Mouse (Mus musculus) heart, embryonic 12.5 days (tissue): ENCODE measurements around the gene Fgf8. TPM values are rescaled to one million over a fixed set of nuclear protein-coding genes. Genes with fewer than 3 reads are reported as not detected.

Experiments
- ATAC-seq: fragments of 200-750 bp; cut with Nextera tagmentation; 2 replicates; pipeline ENCODE4 v1.8.0; 2017; ENCODE audit warnings: moderate TSS enrichment, moderate library complexity; ENCODE audit not compliant: insufficient number of reproducible peaks, low FRiP score
- H3K27ac ChIP-seq: fragments of 300-500 bp; sonication (generic); 2 replicates; pipeline ENCODE4 v1.5.1; 2016; ENCODE audit warnings: mild to moderate bottlenecking, moderate library complexity; ENCODE audit not compliant: poor library complexity, severe bottlenecking
- H3K27me3 ChIP-seq: fragments of 300-500 bp; sonication (generic); replicated peaks from 2 replicates; pipeline ENCODE4 v1.6.1; 2016; ENCODE audit warnings: mild to moderate bottlenecking, moderate library complexity
- H3K36me3 ChIP-seq: fragments of 300-500 bp; sonication (generic); 2 replicates; pipeline ENCODE4 v1.6.1; 2016; ENCODE audit warnings: mild to moderate bottlenecking, moderate library complexity
- H3K4me1 ChIP-seq: fragments of 300-500 bp; sonication (generic); replicated peaks from 2 replicates; pipeline ENCODE4 v1.6.1; 2016; ENCODE audit warnings: mild to moderate bottlenecking
- H3K4me2 ChIP-seq: fragments of 300-500 bp; sonication (generic); 2 replicates; pipeline ENCODE4 v1.6.1; 2016; ENCODE audit warnings: mild to moderate bottlenecking, moderate library complexity
- H3K4me3 ChIP-seq: fragments of 300-500 bp; sonication (generic); 2 replicates; pipeline ENCODE4 v1.5.1; 2016; ENCODE audit warnings: mild to moderate bottlenecking
- H3K9ac ChIP-seq: fragments of 300-500 bp; sonication (generic); 2 replicates; pipeline ENCODE4 v1.6.1; 2016; ENCODE audit warnings: mild to moderate bottlenecking, moderate library complexity
- H3K9me3 ChIP-seq: fragments of 300-500 bp; sonication (generic); replicated peaks from 2 replicates; pipeline ENCODE4 v1.6.1; 2016; ENCODE audit warnings: mild to moderate bottlenecking, moderate library complexity
- WGBS: fragments of 180-500 bp; shearing (Covaris S2); methylation state at CpG from one replicate; pipeline ENCODE4 v1.1.7; 2016; 5-methylcytosine and 5-hydroxymethylcytosine counted together
- polyA plus RNA-seq: library from polyadenylated mRNA; unstranded; fragments of >200 nt; fragmentation: Nextera tagmentation; extraction: Ambion mirVana; gene quantifications from 2 replicates; pipeline ENCODE4 v1.2.1, GENCODE M21; 2016

Gene Fgf8
- polyA plus RNA-seq, 1 experiment from 2014 or later: not detected

DNA sequence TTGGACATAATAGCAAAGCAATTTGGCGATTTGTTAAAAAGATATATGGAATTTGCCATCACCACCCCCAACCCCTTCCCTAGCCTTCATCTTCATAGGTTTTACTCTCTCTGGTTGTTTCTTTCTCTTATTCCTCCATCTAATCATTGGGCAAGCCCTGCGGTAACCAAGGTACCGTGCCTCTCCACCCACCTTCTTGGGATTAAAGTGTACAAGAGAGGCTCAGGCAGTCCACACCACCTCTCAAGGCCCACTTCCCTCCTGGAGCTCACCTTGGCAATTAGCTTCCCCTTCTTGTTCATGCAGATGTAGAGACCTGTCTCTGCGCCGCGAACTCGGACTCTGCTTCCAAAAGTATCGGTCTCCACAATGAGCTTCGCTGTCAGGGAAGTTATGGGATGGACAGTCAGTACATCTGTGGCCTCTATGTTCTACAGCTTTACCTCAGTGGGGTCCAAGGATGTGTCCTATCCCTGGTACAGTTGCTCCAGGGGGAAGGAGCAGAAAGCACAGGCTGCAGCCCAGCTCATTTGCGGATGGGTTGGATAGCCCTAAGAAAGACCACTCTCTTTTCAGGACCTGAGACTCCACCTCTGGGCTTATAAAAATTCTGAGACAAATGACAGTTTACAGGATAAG is 4.8 kb downstream of the Fgf8 start:
- H3K9me3 ChIP-seq: no peaks in the 10 kb centered on the region
- no peak overlapping the region for H3K4me2 ChIP-seq
- H3K9ac ChIP-seq: no peak overlapping the region
- H3K4me1 ChIP-seq: peaks cover 20% of the 10 kb centered on the region
- no peak overlapping the region for H3K27ac ChIP-seq
- 78% methylated on average over 10 of the region's 10 CpGs for WGBS
- H3K4me3 ChIP-seq: no peak overlapping the region
- H3K27me3 ChIP-seq: peaks cover 93% of the 10 kb centered on the region
- H3K36me3 ChIP-seq: no peaks in the 10 kb centered on the region
- no peak for ATAC-seq

DNA sequence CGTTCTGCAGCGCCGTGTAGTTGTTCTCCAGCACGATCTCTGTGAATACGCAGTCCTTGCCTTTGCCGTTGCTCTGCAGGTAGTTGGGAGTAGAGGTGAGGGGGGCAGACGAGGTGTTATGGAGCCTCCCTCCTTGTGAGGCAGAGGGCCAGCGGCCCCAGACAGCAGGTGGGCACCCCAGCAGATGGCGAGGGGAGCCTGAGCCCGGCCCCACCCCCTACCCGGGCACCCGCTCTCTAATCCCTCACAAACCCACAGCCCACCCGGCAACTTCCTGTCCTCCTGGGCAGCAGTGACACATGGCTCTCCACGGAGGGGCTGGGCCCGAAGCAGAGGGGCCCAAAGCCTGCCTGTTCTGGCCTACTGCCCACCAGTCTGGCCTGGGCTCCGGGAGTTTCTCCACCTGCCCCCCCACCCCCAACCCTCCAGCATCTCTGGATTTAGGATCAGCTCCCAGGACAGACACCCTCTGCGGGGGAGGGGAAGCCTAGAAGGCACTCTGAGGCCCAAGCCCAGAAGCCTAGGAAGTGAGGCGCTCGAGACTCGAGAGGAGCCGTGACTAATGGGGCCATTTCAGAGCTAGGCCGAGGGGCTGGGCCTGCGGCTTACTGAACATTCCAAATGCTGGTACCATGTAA is 5.4 kb downstream of the Fgf8 start:
- H3K4me2 ChIP-seq: peak overlapping the region; percentile 66
- H3K27me3 ChIP-seq: peaks cover 93% of the 10 kb centered on the region
- no peaks in the 10 kb centered on the region for H3K36me3 ChIP-seq
- 29% methylated on average over 23 of the region's 23 CpGs for WGBS
- no peak overlapping the region for H3K27ac ChIP-seq
- peak overlapping the region; percentile 33 for H3K4me3 ChIP-seq
- peak overlapping the region; percentile 60 for H3K9ac ChIP-seq
- no peak for ATAC-seq
- peaks cover 15% of the 10 kb centered on the region for H3K4me1 ChIP-seq
- H3K9me3 ChIP-seq: no peaks in the 10 kb centered on the region

GRCm38 (mm10) chr19:45736855-45737207 is 5.9 kb downstream of the Fgf8 start:
- Histone ChIP-seq H3K4me1 (peaks cover 10% of the 10 kb centered on the region), H3K36me3 (no peaks in the 10 kb centered on the region), H3K27me3 (peaks cover 91% of the 10 kb centered on the region), H3K27ac (no peak overlapping the region), H3K9ac (peak overlapping the region; percentile 60), H3K4me2 (peak overlapping the region; percentile 66), H3K4me3 (peak overlapping the region; percentile 33), H3K9me3 (no peaks in the 10 kb centered on the region)
- 0 out of 2 replicates have a peak, but pooled peaks have one; percentile 22 for ATAC-seq
- WGBS: 1% methylated on average over 28 of the region's 28 CpGs

DNA sequence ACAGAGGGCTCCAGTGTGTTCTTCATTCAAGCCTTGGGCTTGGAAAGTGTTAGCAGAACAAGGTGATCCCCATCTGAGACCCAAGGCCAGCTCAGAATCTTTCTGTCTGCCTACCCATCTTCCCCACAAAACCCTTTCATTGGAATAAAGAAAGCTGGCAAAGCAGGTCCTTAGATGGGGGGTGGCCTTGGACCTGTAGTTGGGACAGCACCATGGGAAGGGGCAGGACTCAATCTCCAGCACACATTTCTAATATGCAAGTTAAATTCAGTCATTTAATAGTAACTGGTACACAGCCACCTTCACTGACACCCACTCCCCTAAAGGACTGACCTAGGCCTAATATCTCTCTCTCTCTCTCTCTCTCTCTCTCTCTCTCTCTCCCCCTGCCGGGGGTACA is 6.5 kb downstream of the Fgf8 start:
- Histone ChIP-seq H3K9me3 (no peaks in the 10 kb centered on the region), H3K27me3 (peaks cover 91% of the 10 kb centered on the region), H3K9ac (no peak overlapping the region), H3K4me1 (peaks cover 7% of the 10 kb centered on the region), H3K4me2 (no peak overlapping the region), H3K4me3 (no peak overlapping the region), H3K36me3 (no peaks in the 10 kb centered on the region), H3K27ac (no peak overlapping the region)
- ATAC-seq: no peak
- 38% methylated on average over 1 of the region's 1 CpGs for WGBS

DNA sequence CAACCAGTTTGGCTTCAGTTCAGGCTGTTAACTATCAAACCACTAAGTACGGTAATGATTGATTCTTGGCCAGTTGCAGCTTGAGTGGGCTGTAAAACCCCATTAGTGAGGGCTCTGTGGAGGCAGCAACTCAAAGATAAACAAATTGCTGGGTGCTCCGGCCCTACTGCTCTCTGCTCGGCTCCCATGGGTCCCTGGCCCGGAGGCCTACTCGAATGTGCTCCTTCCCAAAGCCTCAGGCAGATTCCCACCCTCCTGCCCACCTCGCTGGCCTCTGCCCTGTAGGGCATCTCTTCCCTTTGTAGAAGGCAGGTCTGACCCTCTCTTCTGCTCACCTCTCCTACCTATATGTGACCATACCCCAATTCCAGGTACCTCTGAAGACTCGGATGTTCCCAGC is 8.0 kb downstream of the Fgf8 start:
- Histone ChIP-seq H3K27me3 (peaks cover 92% of the 10 kb centered on the region), H3K4me1 (peaks cover 7% of the 10 kb centered on the region), H3K4me2 (no peak overlapping the region), H3K36me3 (no peaks in the 10 kb centered on the region), H3K4me3 (no peak overlapping the region), H3K9me3 (no peaks in the 10 kb centered on the region), H3K9ac (no peak overlapping the region), H3K27ac (no peak overlapping the region)
- no peak for ATAC-seq
- 37% methylated on average over 7 of the region's 7 CpGs for WGBS

- peaks cover 88% of the 10 kb centered on the region for H3K27me3 ChIP-seq
- no peak overlapping the region for H3K4me3 ChIP-seq
- no peak overlapping the region for H3K9ac ChIP-seq
- H3K9me3 ChIP-seq: no peaks in the 10 kb centered on the region
- no peak overlapping the region for H3K27ac ChIP-seq
- H3K4me2 ChIP-seq: no peak overlapping the region
- H3K4me1 ChIP-seq: peaks cover 7% of the 10 kb centered on the region
- no peaks in the 10 kb centered on the region for H3K36me3 ChIP-seq
- 70% methylated on average over 5 of the region's 5 CpGs for WGBS
- no peak for ATAC-seq
These were observed 8.5 kb downstream of the Fgf8 start for GRCm38 (mm10) chr19:45734191-45734590.

- H3K4me3 ChIP-seq: no peak overlapping the region
- H3K36me3 ChIP-seq: no peaks in the 10 kb centered on the region
- WGBS: 13% methylated on average over 10 of the region's 10 CpGs
- H3K9ac ChIP-seq: no peak overlapping the region
- no peak for ATAC-seq
- H3K27me3 ChIP-seq: peaks cover 86% of the 10 kb centered on the region
- H3K4me1 ChIP-seq: peaks cover 7% of the 10 kb centered on the region
- no peaks in the 10 kb centered on the region for H3K9me3 ChIP-seq
- no peak overlapping the region for H3K27ac ChIP-seq
- H3K4me2 ChIP-seq: no peak overlapping the region
These were observed 9.2 kb downstream of the Fgf8 start for GRCm38 (mm10) chr19:45733564-45733963.

GRCm38 (mm10) chr19:45731658-45732057 is 11.1 kb downstream of the Fgf8 start:
- Histone ChIP-seq H3K4me1 (no peaks in the 10 kb centered on the region), H3K36me3 (no peaks in the 10 kb centered on the region), H3K27ac (no peak overlapping the region), H3K4me3 (no peak overlapping the region), H3K9me3 (no peaks in the 10 kb centered on the region), H3K4me2 (no peak overlapping the region), H3K27me3 (peaks cover 80% of the 10 kb centered on the region), H3K9ac (no peak overlapping the region)
- 68% methylated on average over 7 of the region's 7 CpGs for WGBS
- ATAC-seq: no peak

DNA sequence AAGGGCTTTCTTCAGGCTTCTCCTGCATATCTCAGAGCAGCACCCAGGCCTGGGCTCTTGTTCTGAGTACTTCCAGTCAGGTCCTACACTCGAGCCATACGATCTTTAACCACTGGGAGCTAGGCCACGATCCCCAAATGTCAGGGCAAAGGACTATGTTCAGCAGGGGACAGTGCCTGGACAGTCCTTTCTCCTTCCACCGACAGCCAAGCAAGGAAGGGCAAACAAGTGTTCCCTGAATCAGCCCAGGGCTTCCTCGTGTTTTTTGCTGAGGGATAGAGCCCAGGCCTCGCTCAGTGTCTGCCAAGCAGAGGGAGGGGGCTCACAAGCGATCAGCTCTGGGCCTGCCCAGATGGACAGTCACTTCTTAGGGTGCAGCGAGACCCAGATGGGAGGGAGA is 12.7 kb downstream of the Fgf8 start:
- no peaks in the 10 kb centered on the region for H3K9me3 ChIP-seq
- H3K4me1 ChIP-seq: no peaks in the 10 kb centered on the region
- H3K4me2 ChIP-seq: no peak overlapping the region
- no peak for ATAC-seq
- WGBS: 70% methylated on average over 8 of the region's 8 CpGs
- H3K9ac ChIP-seq: no peak overlapping the region
- no peaks in the 10 kb centered on the region for H3K36me3 ChIP-seq
- H3K4me3 ChIP-seq: no peak overlapping the region
- peaks cover 71% of the 10 kb centered on the region for H3K27me3 ChIP-seq
- no peak overlapping the region for H3K27ac ChIP-seq

GRCm38 (mm10) chr19:45727231-45727630 is 15.5 kb downstream of the Fgf8 start:
- WGBS: 71% methylated on average over 10 of the region's 10 CpGs
- ATAC-seq: no peak
- H3K9ac ChIP-seq: no peak overlapping the region
- no peaks in the 10 kb centered on the region for H3K9me3 ChIP-seq
- H3K27ac ChIP-seq: no peak overlapping the region
- no peaks in the 10 kb centered on the region for H3K36me3 ChIP-seq
- H3K4me1 ChIP-seq: no peaks in the 10 kb centered on the region
- peaks cover 46% of the 10 kb centered on the region for H3K27me3 ChIP-seq
- H3K4me3 ChIP-seq: no peak overlapping the region
- no peak overlapping the region for H3K4me2 ChIP-seq

GRCm38 (mm10) chr19:45725677-45726277 is 16.9 kb downstream of the Fgf8 start:
- H3K4me3 ChIP-seq: no peak overlapping the region
- no peaks in the 10 kb centered on the region for H3K9me3 ChIP-seq
- H3K27ac ChIP-seq: no peak overlapping the region
- H3K27me3 ChIP-seq: peaks cover 34% of the 10 kb centered on the region
- 32% methylated on average over 14 of the region's 14 CpGs for WGBS
- no peak overlapping the region for H3K9ac ChIP-seq
- no peak for ATAC-seq
- H3K4me1 ChIP-seq: no peaks in the 10 kb centered on the region
- H3K4me2 ChIP-seq: no peak overlapping the region
- no peaks in the 10 kb centered on the region for H3K36me3 ChIP-seq
